Mouse (Mus musculus) NIH3T3 (cell line): ENCODE measurements around the gene Trmt13.
"Not testable (repeated sequence)": the region's sequence is repeated elsewhere in the genome, so short reads cannot be mapped to it uniquely, and the experiment has no call there.

Experiments
- DNase-seq: peaks from one replicate; pipeline ENCODE4 v3.0.0-alpha.2; 2012; ENCODE audit warnings: low read depth

The Trmt13 gene

DNA sequence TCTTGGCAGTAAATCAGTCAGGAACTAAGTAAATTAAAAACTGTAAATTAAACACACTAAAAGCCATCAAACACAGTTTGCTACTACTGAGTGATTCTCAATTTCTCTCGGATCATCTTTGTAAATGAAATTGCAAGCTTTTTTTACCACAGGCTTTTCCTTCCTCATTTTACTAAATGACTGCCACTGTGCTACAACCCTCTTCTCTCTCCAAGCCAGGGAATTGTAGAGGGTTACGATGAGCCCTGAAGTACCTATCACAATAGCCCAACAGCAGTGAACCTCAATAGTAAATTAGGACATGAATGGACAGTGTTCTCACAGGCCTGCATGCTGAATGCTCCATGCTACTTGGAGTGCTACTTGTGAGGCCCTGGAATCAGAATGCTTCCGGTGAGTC is 19.7 kb upstream of the Trmt13 start:
- DNase-seq = no peak

DNA sequence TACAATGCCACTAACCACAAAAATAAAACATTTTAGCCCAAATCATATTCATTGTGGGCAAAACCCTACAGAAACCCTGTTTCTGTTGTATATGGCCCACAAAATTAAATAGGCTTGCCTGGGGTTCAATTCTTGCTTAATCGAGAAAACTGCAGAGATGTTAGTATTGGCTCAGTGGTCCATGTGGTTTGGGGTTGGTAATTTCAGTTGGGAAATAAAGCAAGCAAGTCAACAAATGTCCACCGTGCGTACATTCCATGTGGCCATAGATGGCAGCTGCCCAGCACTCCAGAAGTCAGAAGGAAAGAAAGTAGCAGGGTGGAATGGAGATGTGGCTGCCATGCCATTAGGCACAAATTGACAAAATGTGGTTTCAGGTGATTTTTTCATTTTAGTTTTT is 18.6 kb upstream of the Trmt13 start:
- DNase-seq = peak; percentile 44

DNA sequence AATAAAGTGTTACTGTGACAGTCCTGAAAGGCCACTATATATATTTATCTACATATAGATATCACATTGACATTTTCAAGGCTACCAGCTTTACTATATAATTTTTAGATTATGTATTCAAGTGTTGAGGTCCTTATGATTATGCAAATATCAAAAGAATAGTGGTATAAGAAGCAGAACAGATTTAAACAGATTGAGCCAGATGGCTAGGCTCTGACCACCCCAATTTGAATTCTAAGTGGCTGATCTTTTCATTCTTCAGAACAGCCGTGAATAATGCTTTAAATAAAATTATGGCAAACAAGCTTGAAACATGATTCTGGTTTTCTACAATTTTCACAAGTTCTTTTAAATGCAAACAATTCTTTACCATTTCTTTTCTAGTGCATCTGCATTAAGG is 17.1 kb upstream of the Trmt13 start:
- no peak for DNase-seq

GRCm38 (mm10) chr3:116622641-116623040 is 8.3 kb upstream of the Trmt13 start:
- DNase-seq = no peak

DNA sequence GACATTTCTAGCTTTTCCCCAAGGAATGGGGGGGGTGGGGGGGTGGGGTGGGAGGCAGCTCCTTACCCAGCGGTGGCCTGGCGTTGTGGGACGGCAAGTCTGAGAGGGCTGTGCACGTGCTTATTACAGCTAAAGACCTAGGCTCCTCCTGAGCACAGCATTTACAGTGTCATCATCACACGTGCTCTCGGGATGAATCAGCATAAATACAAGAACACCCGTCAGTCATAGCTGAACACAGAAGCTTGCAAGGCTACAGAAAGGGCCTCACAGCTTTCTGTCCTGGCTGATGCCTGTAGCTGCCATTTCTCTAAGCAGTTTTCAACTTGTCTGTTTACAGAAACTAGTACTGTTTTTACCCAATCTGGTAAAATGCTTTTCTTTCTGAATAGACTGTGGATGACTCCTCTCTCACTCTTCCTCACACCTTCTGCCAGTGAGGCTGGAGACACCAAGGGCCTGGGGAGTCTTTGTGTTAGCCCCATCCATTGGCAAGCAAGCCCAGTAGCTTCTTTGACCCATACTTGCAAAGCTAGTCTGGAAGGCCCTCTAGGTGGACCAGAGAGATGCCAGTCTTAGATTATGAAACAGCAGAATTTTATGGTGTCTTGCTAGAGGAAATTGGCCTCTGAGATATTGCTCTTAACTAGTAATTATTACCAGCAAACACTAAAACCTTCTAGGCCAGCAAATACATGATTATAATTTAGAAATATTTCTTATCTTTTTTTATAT is 6.4 kb upstream of the Trmt13 start:
- no peak for DNase-seq

DNA sequence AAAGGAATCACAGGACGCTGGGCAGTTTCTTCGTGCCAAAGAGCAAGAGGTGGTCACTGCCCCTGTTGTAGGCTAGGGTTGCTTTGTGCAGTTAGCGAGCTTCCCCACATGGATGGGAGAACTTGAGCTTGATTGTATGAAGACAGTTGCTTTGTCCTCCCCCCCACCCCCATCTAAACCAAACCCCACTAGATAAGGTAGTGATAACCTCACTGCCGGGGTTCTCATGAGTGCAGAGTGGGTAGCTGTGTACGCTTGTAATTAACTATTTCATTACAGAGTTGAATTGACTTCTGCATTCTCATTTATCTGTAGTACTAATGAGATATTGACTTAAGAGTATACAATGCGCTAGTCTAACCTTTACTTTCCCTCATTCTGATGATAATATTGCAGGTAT is 4.5 kb upstream of the Trmt13 start:
- no peak for DNase-seq

GRCm38 (mm10) chr3:116615318-116616068 is 1.1 kb upstream of the Trmt13 start:
- no peak for DNase-seq

DNA sequence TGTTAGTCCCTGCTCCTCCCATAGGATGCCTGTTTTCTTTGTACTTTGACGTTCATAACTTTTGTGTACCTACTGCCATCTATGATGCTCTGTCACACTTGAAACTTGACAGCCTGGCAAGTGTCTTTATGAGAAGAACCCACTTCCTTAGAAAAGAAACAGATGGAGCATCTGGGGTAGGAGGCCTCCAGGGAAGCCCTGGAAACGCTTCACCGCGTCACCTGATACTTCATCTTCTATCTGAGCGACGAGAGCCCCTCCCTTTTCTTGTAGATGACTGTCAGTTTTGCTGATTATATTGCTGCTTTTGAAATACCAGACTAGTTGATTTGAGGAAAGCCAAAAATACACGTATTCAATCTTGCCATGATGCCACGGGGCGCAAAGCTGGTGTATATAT is 9.8 kb downstream of the Trmt13 start:
- no peak for DNase-seq

GRCm38 (mm10) chr3:116601781-116602180 is 12.6 kb downstream of the Trmt13 start:
- no peak for DNase-seq

DNA sequence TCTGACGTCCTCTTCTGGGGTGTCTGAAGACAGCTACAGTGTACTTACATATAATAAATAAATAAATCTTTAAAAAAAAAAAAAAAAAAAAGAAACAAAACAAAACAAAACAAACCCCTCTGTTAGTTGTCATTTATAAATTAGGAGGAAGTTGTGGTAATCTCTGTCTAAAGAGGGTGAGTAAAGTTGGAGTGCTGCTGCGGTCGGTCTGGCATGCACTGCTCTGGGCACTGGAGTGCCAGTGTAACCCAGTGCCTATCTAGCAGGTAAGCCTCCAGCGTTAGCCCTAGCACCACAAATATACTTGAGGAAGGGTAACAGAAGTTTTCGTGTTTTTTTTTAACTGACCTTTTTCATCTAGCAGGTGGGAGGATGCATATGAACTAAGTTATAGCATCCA is 13.4 kb downstream of the Trmt13 start:
- DNase-seq = no peak

DNA sequence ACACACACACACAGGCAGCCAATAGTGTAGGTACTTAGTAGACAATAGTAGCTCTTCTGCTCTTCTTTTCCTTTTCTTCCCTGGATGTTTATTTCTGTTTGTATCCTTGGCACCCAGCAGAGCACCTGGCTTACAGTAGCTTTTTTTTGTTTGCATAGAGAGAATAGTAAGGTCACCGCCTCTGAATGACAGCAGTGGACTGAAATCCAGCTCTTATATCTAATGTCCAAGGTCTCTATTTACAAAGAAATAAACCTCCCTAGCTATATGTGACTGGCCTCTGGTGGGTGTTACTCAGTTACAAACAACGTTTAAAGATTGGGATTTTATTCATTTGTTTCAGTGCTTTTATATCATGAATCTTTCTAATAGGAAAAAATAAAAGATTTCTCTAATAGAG is 14.7 kb downstream of the Trmt13 start:
- DNase-seq = no peak

DNA sequence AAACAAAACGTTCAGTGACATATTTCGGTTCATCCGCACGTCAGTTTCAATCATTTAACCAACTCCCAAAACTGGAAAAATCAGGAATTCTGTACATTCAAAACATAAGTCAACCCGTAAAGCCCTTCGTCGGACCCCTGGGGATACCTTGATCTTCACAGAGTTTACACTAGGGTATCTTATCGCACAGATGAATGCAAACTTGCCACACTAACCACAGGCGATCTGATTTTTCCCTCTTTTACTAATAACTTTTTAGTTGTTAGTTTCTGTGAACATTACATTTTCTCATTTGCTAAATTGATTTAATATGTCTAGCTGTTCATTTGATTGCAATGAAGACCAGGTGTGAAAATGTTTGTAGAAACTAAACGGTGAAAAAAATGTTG is 18.8 kb downstream of the Trmt13 start:
- DNase-seq = no peak

DNA sequence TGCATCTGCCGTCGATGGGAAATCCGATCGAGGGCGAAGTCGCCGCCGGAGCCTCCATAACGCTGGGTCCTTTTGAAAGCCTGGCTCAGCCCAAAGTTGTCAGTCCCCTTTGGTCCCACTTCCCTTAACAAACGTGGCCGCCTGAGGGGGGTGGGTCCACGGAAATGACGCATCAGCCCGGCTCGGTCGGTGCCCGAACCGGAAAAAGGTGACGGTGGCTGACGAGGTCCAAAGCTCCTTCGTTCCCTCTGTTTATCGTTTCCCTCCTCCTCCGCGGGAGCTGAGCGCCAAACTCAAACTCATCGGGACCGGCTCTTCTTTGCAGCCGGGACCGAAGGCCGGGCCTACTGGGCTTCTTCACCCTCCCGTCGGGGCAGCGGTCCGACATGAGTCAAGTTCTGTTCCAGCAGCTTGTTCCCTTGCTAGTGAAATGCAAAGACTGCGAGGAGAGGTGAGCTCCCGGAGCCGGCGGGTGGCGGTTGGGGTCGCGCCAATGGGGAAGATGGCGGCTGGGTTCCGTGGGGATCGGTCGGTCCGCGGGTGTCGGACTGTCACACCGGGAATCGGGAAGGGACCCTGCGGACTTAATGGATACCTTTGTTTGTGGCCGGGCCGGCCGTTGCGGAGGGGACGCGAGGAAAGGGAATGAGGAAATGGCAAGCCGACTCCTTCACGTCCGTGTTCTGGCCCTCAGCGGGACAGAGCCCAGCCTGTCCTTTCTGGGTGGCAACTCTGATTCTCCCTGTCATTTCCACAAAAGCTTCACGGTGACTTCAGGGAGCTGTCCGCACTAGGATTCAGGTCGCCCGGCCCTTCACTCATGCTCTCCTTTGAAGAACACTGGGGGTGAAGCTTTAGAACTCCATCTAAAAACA is 19.4 kb downstream of the Trmt13 start, which contains the start of gene Sass6:
TSS of gene Sass6 (plus strand) at position 255 of the 875 bp plus-strand sequence.
- peak; percentile 99 for DNase-seq

GRCm38 (mm10) chr3:116594076-116594727 is 20.2 kb downstream of the Trmt13 start:
- peak; percentile 59 for DNase-seq

- DNase-seq = no peak
These were observed 32.2 kb downstream of the Trmt13 start for GRCm38 (mm10) chr3:116582201-116582600.

DNA sequence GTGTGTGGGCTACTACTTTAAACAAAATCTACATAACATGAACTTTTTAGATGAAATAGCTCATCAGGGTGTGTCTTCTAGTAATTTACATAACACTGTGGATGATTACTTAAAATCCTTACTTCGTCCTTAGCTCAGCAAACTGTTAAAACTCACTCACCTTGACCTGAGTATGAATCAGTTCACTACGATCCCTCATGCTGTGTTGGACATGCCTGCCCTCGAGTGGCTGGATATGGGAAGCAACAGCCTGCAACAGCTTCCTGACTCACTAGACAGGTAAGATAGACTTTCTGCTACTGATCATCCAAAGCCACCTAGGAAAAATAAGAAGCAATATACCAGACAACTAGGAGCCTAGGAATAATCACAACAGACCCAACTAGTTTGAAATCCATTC is 37.1 kb downstream of the Trmt13 start:
- DNase-seq = peak; percentile 41

DNA sequence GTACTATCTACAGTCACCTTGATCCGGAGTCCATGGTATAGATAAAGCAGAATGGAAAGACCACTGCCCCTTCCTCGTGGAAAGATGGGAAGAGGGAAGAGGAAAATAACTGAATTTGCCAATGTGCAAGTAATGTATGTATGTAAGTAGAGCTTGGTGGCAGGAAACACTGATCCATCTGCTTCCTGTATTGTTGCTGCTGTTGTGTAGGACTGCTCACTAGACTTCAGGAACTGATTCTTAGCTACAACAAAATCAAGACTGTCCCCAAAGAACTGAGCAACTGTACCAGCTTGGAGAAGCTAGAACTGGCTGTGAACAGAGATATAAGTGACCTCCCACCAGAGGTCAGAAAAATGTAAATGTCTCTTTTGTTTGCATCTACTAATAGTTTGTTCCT is 43.8 kb downstream of the Trmt13 start:
- DNase-seq = no peak

DNA sequence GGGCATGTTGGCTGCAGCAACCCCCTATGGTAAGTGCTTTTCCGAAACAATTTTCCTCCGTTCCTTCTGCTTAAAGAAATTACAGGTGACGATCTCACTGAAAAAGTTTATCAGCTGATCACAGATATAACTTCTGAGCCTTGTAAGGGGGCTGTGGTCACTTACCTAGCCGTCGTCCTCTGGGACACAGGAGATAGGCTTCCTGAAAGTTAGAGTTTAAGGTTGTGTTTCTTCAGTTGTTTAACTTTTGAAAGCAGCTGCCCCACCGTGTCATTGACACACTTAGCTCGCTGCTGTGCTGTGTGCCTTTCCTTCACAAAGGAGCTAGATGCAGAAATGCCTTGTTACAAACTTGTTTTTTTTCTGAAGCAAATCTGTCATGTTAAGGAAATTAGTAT is 51.3 kb downstream of the Trmt13 start:
- no peak for DNase-seq

DNA sequence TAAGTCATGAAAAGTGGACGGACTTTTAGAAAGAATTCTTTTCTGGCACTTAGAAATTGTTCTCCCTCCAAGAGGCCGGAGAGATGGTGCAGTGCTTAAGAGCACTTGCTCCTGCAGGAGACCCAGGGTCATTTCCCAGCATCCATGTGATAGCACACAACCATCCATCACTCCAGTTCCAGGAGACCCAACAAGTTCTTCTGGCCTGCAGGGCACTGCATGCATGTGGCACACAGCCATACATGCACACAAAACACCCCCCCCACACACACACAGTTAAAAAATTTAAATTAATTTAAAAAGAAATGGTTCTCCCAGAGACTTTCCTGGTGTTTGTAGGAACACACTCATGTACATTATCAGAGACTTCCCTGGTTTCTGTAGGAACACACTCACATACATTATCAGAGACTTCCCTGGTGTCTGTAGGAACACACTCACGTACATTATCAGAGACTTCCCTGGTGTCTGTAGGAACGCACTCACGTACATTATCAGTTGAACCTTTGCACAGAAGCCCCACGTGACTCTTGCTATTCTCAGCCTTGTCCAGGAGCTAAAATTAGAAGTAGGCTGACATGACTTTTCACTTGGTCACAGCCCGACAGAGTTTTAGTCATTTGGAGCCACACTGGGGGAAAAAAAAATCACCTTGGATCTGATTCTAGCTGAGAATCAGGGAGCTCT is 51.8 kb downstream of the Trmt13 start, which contains the start of gene Lrrc39:
TSS of gene Lrrc39 (plus strand) at position 566 of the 687 bp plus-strand sequence.
- DNase-seq = no peak

DNA sequence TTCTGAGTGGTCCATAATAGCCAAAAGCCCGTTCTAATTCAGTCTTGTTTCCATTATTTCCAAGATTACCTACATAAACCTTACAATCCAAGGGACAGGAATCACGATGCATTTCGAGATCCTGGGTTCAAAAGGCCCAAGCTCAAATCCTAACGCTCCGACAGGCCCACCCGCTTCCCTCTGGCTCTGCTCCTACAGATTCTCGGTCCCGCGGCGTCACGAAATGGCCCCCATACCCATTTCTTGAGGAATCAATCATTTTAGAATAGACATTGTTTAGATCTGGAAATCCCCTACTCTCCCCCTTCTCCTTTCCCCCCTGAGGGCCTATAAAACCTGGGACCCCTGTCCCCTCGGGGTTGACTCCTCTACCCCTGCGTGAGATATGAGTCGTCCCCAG is 53.1 kb downstream of the Trmt13 start:
- not testable (repeated sequence) for DNase-seq

GRCm38 (mm10) chr3:116551362-116551761 is 63.0 kb downstream of the Trmt13 start:
- peak; percentile 52 for DNase-seq
